Mouse (Mus musculus): ENCODE data around the gene Asic3.

GRCm38 (mm10) chr5:24383026-24383859 is 29.9 kb upstream of the Asic3 start:
- TF ChIP-seq CTCF (IDR thresholded peaks at IDR 0.05; ENCODE audit: borderline replicate concordance, insufficient read depth, low read length) (peak; percentile 65), POLR2A (IDR thresholded peaks at IDR 0.05; ENCODE audit: low read depth, low read length) (peak; percentile 51)

Data from embryonic fibroblast, embryonic 13.5 days (primary cell).